Mouse (Mus musculus): ENCODE results near the gene Ccdc115. TPM values are rescaled to one million over a fixed set of nuclear protein-coding genes. Genes with fewer than 3 reads are reported as not detected.

Gene Ccdc115
- polyA plus RNA-seq, 1 experiment from 2014 or later: 68.9 TPM

DNA sequence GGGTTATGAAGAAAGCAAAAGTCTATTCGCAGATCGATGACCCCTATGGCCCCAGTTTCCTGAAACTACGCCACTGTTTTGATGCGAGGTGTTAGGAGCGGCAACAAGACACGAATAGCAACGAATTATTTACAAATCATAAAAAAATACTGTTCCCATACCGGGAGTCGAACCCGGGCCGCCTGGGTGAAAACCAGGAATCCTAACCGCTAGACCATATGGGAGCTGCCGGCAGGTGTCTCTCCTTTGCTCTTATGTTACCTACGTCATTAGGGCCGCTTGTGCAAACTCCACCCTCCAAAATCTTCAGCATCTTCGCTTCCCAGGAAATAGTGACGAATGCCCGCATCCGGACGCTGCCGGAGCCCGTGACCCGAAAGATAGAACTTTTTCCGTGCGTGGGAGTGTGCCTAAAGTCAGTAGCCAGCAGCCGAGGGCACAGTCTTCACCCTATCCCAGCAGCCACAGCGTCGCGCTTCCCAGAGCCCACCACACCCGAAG is 4.8 kb downstream of the Ccdc115 start:
- Histone ChIP-seq H3K4me3 (replicated peaks) (peak overlapping the region; percentile 58), H3K27ac (peak overlapping the region; percentile 85), H3K4me2 (peak overlapping the region; percentile 54), H3K36me3 (replicated peaks) (peaks cover 24% of the 10 kb centered on the region), H3K9me3 (peaks cover 25% of the 10 kb centered on the region), H3K27me3 (no peaks in the 10 kb centered on the region), H3K9ac (peak overlapping the region; percentile 62), H3K4me1 (peaks cover 19% of the 10 kb centered on the region)
- under 1% methylated on average over 30 of the region's 30 CpGs for WGBS
- peak; percentile 22 for ATAC-seq (ENCODE audit: low FRiP score)

DNA sequence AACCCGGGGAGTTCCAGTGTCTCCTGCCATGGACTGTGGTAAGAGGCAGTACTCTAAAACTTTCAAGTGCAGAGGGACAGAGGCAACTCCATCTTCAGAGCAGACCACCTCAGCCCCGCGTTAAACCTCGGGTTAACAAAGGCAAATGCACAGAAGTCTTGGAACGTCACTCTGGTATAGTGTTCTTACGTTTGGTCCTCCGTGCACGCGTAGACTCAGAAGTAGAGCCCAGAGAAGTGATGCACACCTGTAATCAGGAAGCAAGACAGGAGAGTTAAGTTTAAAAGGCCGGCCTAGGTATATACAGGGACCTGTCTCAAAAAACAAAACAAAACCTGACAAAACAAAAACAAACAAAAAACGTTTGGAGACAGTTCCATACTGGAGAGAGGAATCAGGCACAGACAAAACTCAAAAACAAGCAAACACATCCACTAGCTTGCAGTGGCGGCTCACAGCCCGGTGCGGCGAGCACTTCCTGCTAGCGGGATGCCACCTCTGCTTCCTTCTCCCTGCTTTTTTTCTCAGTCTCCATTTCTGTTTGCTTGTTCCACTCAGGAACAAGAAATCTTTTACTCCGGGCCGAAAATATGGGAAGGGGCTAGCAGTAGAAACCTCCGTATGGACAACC is 5.5 kb downstream of the Ccdc115 start:
- peaks cover 19% of the 10 kb centered on the region for H3K4me1 ChIP-seq
- 5% methylated on average over 19 of the region's 19 CpGs for WGBS

DNA sequence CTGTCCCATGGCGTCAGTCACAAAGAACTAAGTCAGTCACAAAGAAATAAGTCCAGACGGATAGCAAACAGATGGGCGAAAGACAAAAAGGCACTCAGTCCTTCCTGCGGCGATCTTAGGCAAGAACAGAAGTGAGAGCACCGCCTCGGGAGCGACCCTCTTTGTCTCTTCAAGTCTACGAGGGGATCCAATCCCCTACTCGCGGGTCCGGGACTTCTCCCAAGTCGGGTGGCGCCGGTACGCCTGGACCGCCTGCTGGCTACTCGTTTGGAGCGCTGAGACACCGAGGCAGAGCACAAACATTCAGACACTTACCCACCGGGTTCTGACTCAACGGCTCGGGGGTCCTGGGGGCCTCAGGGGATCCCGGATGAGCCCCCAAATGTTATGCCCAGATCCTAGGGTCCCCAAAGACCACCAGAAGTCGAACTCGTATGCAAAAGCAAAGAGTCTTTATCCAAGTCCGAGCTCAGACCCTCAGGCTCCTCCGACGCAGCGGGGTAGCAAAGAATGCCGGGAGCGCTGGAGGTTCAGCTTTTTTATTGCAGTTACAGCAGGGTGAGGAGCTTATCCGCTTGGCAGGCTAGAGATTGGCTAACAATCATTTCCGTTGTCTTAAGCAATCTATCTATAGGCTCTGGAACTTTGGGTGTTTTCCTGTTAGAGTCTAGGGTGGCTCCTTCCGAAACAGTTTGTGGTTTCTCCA is 6.5 kb downstream of the Ccdc115 start:
- Histone ChIP-seq H3K4me3 (replicated peaks) (peak overlapping the region; percentile 49), H3K4me1 (peaks cover 12% of the 10 kb centered on the region), H3K27ac (peak overlapping the region; percentile 84), H3K4me2 (peak overlapping the region; percentile 65), H3K36me3 (replicated peaks) (peaks cover 24% of the 10 kb centered on the region), H3K27me3 (no peaks in the 10 kb centered on the region), H3K9ac (peak overlapping the region; percentile 63), H3K9me3 (peaks cover 30% of the 10 kb centered on the region)
- peak; percentile 36 for ATAC-seq (ENCODE audit: low FRiP score)
- WGBS: 5% methylated on average over 35 of the region's 35 CpGs

More for the DNA sequence above, 5.5 kb downstream of the Ccdc115 start:
- peak overlapping the region; percentile 58 for H3K4me3 ChIP-seq (replicated peaks)
- peaks cover 24% of the 10 kb centered on the region for H3K36me3 ChIP-seq (replicated peaks)
- no peaks in the 10 kb centered on the region for H3K27me3 ChIP-seq
- peaks cover 30% of the 10 kb centered on the region for H3K9me3 ChIP-seq
- H3K9ac ChIP-seq: peak overlapping the region; percentile 44; the same call in 1 of the 2 replicates
- H3K4me2 ChIP-seq: peak overlapping the region; percentile 54
- ATAC-seq (ENCODE audit: low FRiP score): no peak; the same call in 1 of the 2 replicates
- H3K27ac ChIP-seq: peak overlapping the region; percentile 61; the same call in 1 of the 2 replicates

DNA sequence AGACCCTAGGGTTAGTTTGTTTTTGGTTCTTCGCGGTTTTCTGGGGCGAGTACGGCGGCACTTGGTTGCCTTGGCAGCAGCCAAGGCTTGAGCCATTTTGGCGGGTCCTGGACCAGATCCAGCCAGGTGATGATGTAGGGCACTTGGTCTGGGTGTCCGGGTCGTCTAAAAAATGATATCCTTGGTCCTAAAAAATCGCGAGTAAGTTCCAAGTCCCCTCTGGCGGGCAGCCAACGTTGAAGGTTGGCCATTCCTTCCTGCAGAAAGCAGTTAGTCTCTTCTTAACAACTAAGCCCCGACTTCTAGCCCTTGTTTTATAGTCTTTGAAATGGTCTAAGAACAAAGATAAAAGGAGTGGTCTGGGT is 7.1 kb downstream of the Ccdc115 start:
- Histone ChIP-seq H3K36me3 (replicated peaks) (peaks cover 24% of the 10 kb centered on the region), H3K4me2 (peak overlapping the region; percentile 65), H3K27me3 (no peaks in the 10 kb centered on the region), H3K4me3 (replicated peaks) (peak overlapping the region; percentile 49), H3K27ac (peak overlapping the region; percentile 84; the same call in 1 of the 2 replicates), H3K9me3 (peaks cover 32% of the 10 kb centered on the region), H3K4me1 (peaks cover 12% of the 10 kb centered on the region), H3K9ac (peak overlapping the region; percentile 63)
- ATAC-seq (ENCODE audit: low FRiP score): no peak
- 31% methylated on average over 13 of the region's 13 CpGs for WGBS

DNA sequence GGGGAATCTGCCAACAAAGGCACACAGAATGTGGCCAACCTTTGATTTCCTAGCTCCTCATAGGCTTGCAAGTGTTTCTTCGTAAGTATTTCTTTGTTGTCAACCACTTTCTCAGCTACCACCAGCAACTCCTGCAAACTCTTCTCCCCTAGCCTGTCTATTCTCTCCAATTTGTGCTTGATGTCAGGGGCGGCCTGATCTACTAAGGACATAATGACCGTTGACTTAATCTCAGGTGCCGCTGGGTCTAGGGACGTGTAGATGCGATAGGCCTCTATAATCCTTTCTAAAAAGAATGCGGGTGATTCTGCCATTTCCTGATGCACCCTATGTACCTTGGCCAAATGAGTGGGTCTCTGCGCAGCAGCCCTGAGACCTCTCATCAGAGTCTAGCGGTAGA is 8.0 kb downstream of the Ccdc115 start:
- Histone ChIP-seq H3K9me3 (peaks cover 34% of the 10 kb centered on the region), H3K27ac (no peak overlapping the region), H3K4me3 (replicated peaks) (no peak overlapping the region), H3K4me2 (no peak overlapping the region), H3K4me1 (peaks cover 12% of the 10 kb centered on the region), H3K9ac (no peak overlapping the region), H3K27me3 (0 out of 2 replicates have a peak, but pooled peaks cover 2% of the 10 kb centered on the region), H3K36me3 (replicated peaks) (peaks cover 19% of the 10 kb centered on the region; the same call in 1 of the 2 replicates)
- 96% methylated on average over 9 of the region's 9 CpGs for WGBS
- ATAC-seq (ENCODE audit: low FRiP score): no peak

DNA sequence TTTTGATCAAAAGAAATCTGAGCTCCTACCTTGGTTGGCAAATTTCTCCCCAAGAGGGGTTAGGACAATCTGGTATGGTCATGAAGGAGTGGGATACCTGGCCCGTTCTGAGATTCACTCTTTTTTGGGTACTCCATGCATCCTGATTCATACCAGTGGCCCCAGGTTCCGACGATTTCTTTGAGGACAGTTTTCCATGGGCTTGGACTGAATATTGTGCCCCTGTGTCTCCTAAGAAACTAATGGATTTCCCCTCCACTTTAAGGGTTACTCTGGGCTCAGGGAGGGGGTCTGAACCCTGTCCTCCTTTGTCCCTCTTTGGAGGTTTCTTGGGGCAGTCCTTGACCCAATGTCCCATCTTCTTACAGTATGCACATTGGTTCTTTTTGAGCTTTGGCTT is 8.5 kb downstream of the Ccdc115 start:
- ATAC-seq (ENCODE audit: low FRiP score): no peak
- H3K9me3 ChIP-seq: peaks cover 34% of the 10 kb centered on the region
- 98% methylated on average over 3 of the region's 3 CpGs for WGBS

DNA sequence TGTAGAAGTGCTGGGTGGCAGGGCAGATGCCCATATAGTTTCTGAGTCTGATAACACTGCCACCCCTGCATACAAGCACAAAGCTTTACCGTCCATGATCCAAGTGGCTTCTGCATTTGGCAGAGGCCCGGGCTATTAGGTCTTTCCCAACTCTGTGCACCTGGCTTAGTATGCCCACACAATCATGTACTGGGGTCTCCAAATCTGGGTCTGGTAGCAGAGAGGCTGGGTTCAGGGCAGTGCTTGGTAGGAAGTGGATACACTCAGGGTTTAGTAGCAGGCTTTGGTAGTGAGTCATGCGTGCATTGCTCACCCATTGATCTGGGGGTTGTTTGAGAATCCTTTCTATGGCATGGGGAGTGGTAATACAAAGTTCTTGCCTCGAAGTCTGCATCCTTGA is 10.2 kb downstream of the Ccdc115 start:
- Histone ChIP-seq H3K27ac (no peak overlapping the region), H3K9me3 (peaks cover 34% of the 10 kb centered on the region), H3K4me3 (replicated peaks) (no peak overlapping the region), H3K27me3 (0 out of 2 replicates have a peak, but pooled peaks cover 4% of the 10 kb centered on the region), H3K4me1 (peaks cover 7% of the 10 kb centered on the region), H3K9ac (no peak overlapping the region), H3K4me2 (no peak overlapping the region), H3K36me3 (replicated peaks) (peaks cover 19% of the 10 kb centered on the region; the same call in 1 of the 2 replicates)
- WGBS: 98% methylated on average over 4 of the region's 4 CpGs
- ATAC-seq (ENCODE audit: low FRiP score): no peak

More for the DNA sequence above, 8.5 kb downstream of the Ccdc115 start:
- no peak overlapping the region for H3K4me3 ChIP-seq (replicated peaks)
- peaks cover 12% of the 10 kb centered on the region for H3K4me1 ChIP-seq
- peaks cover 19% of the 10 kb centered on the region; the same call in 1 of the 2 replicates for H3K36me3 ChIP-seq (replicated peaks)
- H3K27me3 ChIP-seq: 0 out of 2 replicates have a peak, but pooled peaks cover 4% of the 10 kb centered on the region
- no peak overlapping the region for H3K27ac ChIP-seq
- H3K4me2 ChIP-seq: no peak overlapping the region
- no peak overlapping the region for H3K9ac ChIP-seq

DNA sequence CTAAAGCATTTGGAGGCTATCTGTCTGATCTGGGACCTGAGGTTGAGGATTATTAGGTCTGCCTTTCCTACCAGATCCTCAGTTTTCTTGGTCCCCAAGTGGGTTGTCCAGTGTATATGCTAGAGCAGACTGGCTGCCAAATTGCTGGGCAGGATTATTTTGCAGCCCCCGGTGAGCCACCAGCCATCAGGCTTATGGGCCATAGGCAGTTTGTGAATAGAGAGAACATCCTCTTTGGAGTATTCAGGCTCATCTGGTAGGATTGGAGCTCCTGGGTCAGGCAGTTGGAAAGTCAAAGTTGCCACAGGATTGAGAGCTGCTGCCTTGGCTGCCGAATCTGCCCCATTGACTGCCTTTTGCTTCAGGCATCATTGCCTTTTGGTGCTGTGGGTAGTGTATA is 11.0 kb downstream of the Ccdc115 start:
- H3K9ac ChIP-seq: no peak overlapping the region
- 0 out of 2 replicates have a peak, but pooled peaks cover 4% of the 10 kb centered on the region for H3K27me3 ChIP-seq
- ATAC-seq (ENCODE audit: low FRiP score): no peak
- no peak overlapping the region for H3K27ac ChIP-seq
- H3K9me3 ChIP-seq: peaks cover 34% of the 10 kb centered on the region
- WGBS: 98% methylated on average over 2 of the region's 2 CpGs
- peaks cover 19% of the 10 kb centered on the region; the same call in 1 of the 2 replicates for H3K36me3 ChIP-seq (replicated peaks)
- H3K4me1 ChIP-seq: no peaks in the 10 kb centered on the region; the same call in 1 of the 2 replicates
- H3K4me2 ChIP-seq: no peak overlapping the region
- H3K4me3 ChIP-seq (replicated peaks): no peak overlapping the region

DNA sequence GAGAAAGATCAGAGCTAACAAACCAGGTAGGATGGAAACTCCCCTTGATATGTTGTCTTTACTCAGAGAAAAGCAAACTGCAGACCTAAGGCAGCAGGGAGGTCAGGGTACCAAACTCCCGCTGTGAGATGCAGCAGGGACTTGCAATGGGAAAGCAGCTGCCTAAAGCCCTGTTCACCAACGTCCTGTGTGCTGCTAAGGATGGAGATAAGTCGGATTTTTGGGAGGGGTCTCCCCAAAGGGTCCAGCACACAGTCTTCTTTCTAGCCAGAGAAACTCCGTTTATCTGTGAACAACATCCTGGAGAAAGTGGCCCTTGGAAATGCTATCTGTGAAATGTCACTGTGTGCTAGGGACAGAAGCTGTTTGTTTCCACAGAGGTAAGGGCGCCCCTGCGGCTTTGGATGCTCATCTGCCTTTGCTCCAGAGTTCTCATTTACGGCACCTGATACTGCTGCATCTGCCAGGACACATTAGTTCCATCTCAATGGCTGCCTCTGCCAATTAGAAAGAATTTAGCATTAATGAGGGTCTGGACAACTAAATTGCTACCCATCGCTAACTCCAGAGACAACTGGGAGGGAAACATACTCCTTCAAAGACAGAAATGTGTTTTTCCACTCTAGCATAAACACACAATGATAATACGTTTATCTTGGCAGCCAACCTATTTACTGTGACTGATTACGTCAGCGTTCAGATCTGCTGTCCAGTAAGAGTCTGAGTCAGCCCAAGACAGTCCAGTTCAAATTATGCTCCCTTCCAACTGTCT is 40.1 kb downstream of the Ccdc115 start:
- Histone ChIP-seq H3K4me1 (peaks cover 21% of the 10 kb centered on the region), H3K36me3 (replicated peaks) (no peaks in the 10 kb centered on the region), H3K27me3 (no peaks in the 10 kb centered on the region), H3K4me2 (no peak overlapping the region), H3K27ac (no peak overlapping the region), H3K9ac (no peak overlapping the region), H3K4me3 (replicated peaks) (no peak overlapping the region), H3K9me3 (no peaks in the 10 kb centered on the region)
- 31% methylated on average over 11 of the region's 11 CpGs for WGBS
- ATAC-seq (ENCODE audit: low FRiP score): peak; percentile 58; the same call in 1 of the 2 replicates

DNA sequence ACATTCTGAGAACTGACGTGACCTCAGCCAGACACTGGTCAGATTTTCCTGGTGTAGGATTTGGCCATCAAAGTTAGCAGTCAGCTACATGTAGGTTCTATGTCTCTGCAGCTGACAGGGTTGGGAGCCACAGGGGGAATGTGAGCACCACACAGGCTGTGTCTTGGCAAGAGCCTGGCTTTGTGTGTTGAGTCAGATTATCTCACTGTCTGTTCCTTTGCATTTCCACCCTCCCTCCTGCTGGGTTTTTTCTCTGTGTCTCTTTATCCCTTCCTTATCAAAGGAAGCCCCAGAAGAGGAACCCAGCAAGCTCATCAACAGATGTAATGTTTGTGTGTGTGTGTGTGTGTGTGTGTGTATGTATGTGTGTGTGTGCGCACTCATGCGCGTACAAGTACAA is 43.2 kb downstream of the Ccdc115 start:
- Histone ChIP-seq H3K4me2 (no peak overlapping the region), H3K27me3 (no peaks in the 10 kb centered on the region), H3K36me3 (replicated peaks) (no peaks in the 10 kb centered on the region), H3K9ac (no peak overlapping the region), H3K4me3 (replicated peaks) (no peak overlapping the region), H3K27ac (no peak overlapping the region), H3K4me1 (peaks cover 15% of the 10 kb centered on the region), H3K9me3 (no peaks in the 10 kb centered on the region)
- ATAC-seq (ENCODE audit: low FRiP score): no peak
- WGBS: 80% methylated on average over 4 of the region's 4 CpGs

DNA sequence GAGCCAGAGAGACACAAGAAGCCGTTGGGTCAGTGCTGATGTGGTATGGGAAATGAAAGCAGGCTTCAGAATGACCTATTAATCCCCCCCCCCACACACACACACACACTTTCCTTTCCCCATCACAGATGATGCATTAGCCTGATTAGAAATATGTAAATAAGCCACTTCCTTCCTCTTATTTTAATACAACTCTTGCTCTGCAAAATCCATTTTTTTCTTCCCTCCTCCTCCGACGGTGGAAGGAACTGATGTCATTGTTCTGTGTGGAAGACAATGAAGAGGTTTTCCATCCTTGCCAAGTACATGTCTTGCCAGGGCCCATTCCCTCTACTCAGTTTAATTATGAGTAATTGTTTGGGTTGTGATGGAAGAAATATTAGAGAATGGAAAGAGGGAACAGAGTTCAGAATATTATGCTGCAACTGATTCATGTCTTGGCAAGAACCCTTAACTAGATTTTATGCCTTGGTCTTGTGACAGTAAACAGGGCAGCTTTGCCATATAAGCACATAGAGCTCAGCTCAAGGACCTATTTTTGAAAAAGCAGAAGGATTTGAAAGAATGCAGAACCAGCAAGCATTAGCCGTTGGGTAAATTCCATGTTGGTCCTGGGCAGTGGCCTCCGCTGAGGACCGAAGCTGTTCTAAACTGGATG is 50.1 kb downstream of the Ccdc115 start:
- Histone ChIP-seq H3K9ac (no peak overlapping the region), H3K27me3 (no peaks in the 10 kb centered on the region), H3K27ac (no peak overlapping the region), H3K36me3 (replicated peaks) (no peaks in the 10 kb centered on the region), H3K9me3 (no peaks in the 10 kb centered on the region), H3K4me1 (no peaks in the 10 kb centered on the region), H3K4me2 (no peak overlapping the region), H3K4me3 (replicated peaks) (no peak overlapping the region)
- no peak for ATAC-seq (ENCODE audit: low FRiP score)
- 91% methylated on average over 6 of the region's 6 CpGs for WGBS

All from forebrain, embryonic 12.5 days (tissue).